Mouse (Mus musculus) brain, embryonic 14.5 days (tissue): Measurements from ENCODE around the gene Dst.

Experiments used
- CTCF ChIP-seq: fragments of 200-500 bp; IDR thresholded peaks from 2 replicates; pipeline ENCODE4 v1.5.1; 2012; ENCODE audit warnings: inconsistent platforms, mild to moderate bottlenecking, moderate library complexity, borderline replicate concordance; ENCODE audit not compliant: insufficient read depth, insufficient read length; ENCODE audit errors: extremely low read depth
- POLR2A ChIP-seq: fragments of 200-500 bp; IDR thresholded peaks from 2 replicates; pipeline ENCODE4 v1.6.1; 2012; ENCODE audit warnings: mild to moderate bottlenecking, inconsistent platforms, borderline replicate concordance; ENCODE audit not compliant: poor library complexity, insufficient read depth, insufficient read length, severe bottlenecking; ENCODE audit errors: extremely low read depth

DNA sequence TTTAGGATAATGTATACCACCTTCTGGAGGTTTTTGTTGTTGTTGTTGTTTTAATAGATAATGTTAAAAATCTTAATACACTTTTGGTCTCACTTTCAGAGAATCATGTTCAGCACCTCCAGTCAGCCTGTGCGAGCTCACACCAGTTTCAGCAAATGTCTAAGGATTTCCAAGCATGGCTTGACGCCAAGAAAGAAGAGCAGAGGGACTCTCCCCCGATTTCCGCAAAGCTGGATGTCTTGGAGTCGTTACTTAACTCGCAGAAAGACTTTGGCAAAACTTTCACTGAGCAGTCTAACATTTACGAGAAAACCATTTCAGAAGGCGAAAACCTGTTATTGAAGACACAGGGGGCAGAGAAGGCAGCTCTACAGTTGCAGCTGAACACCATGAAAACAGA is 319.7 kb downstream of the Dst start:
- TF ChIP-seq POLR2A, result no peak
- no peak for TF ChIP-seq CTCF
